15 mouse cellular contexts compared by ENCODE assay signal in genomic region chr2:116010469-116010868, GRCm38 (mm10). TPM values are rescaled to one million over a fixed set of nuclear protein-coding genes. Genes with fewer than 3 reads are reported as not detected.
A peak's percentile ranks its signal among the peaks of the same experiment; 100 is the strongest.
DNase-seq lines count a peak whose midpoint lies in the region; ATAC-seq and TF ChIP-seq lines count a peak whose summit lies in the region.
"Had no signal": no experiment of that assay in that cellular context is flagged by ENCODE, and none has a peak within 500 bp of the region (broad histone marks: within the 10 kb centered on the region; RNA-seq: fewer than 3 reads in every experiment).

No protein-coding gene starts in this region.

- TF ChIP-seq CTCF in heart, adult 2 months (IDR thresholded peaks at IDR 0.05), result no peak
- TF ChIP-seq CTCF in layer of hippocampus, adult 2 months (conservative IDR thresholded peaks at IDR 0.05), result no peak

- peaks cover 2% of the 10 kb centered on the region; the same call in 1 of the 2 replicates for H3K4me1 ChIP-seq in heart, adult 2 months (ENCODE audit: control insufficient read depth, insufficient read depth, low read length)
- peaks cover 26% of the 10 kb centered on the region for H3K4me1 ChIP-seq in hindbrain, embryonic 15.5 days (replicated peaks)
- H3K4me1 ChIP-seq in hindbrain, embryonic 16.5 days (ENCODE audit: control insufficient read depth, insufficient read depth, low read depth, low read length), result peaks cover 14% of the 10 kb centered on the region

- H3K4me3 ChIP-seq in heart, adult 2 months, result no peak overlapping the region
- no peak overlapping the region for H3K4me3 ChIP-seq in hindbrain, embryonic 15.5 days
- H3K4me3 ChIP-seq in hindbrain, embryonic 16.5 days (ENCODE audit: low read length), result no peak overlapping the region
- no peak overlapping the region for H3K4me3 ChIP-seq in layer of hippocampus, adult 2 months
- H3K4me3 ChIP-seq: erythroblast, embryonic 14.5 days; limb, embryonic 10.5 days had no signal

- intact Hi-C loops in heart, adult 2 months (cut with DNase I), result no loop called here

- no peak for TF ChIP-seq EP300 in heart, adult 2 months (IDR thresholded peaks at IDR 0.05; ENCODE audit: insufficient read depth, low read depth, low read length)

- H3K36me3 ChIP-seq in heart, adult 2 months (ENCODE audit: control insufficient read depth, insufficient read depth, low read length), result peaks cover 5% of the 10 kb centered on the region; the same call in 1 of the 2 replicates
- H3K36me3 ChIP-seq in hindbrain, embryonic 15.5 days, result no peaks in the 10 kb centered on the region
- no peaks in the 10 kb centered on the region for H3K36me3 ChIP-seq in hindbrain, embryonic 16.5 days (ENCODE audit: control insufficient read depth, insufficient read depth, low read length)

- no peaks in the 10 kb centered on the region for H3K79me2 ChIP-seq in heart, adult 2 months (replicated peaks; ENCODE audit: control insufficient read depth, insufficient read depth, low read length)

- H3K27me3 ChIP-seq in heart, adult 2 months (ENCODE audit: control insufficient read depth, insufficient read depth, low read length), result no peaks in the 10 kb centered on the region
- H3K27me3 ChIP-seq in hindbrain, embryonic 15.5 days, result no peaks in the 10 kb centered on the region
- no peaks in the 10 kb centered on the region for H3K27me3 ChIP-seq in hindbrain, embryonic 16.5 days (replicated peaks; ENCODE audit: control insufficient read depth, insufficient read depth, low read length)

- DNase-seq in heart, adult 2 months, result no peak
- no peak for DNase-seq in heart, adult 9 months (ENCODE audit: low spot score in 2 of 2)
- DNase-seq in embryo, embryonic 10.5 days (ENCODE audit: low spot score), result peak; percentile 54
- DNase-seq in mesoderm, embryonic 11.5 days (ENCODE audit: low read depth, low spot score), result peak; percentile 41
- no peak for DNase-seq in thymus, postnatal 0 days (ENCODE audit: low spot score)
- no peak for DNase-seq in layer of hippocampus, adult 2 months (ENCODE audit: low spot score in 2 of 2)
- DNase-seq: adrenal gland, postnatal 14 days; cerebellum, postnatal 36 days; kidney, adult 9 months; lung, postnatal 36 days had no signal

- H3K9ac ChIP-seq in heart, adult 2 months (ENCODE audit: low read depth, low read length), result no peak overlapping the region
- H3K9ac ChIP-seq in hindbrain, embryonic 15.5 days, result no peak overlapping the region
- no peak overlapping the region for H3K9ac ChIP-seq in hindbrain, embryonic 16.5 days (ENCODE audit: low read depth, low read length)
- H3K9ac ChIP-seq: liver, embryonic 14.5 days had no signal

- peak overlapping the region; percentile 26 for H3K27ac ChIP-seq in heart, adult 2 months
- H3K27ac ChIP-seq in hindbrain, embryonic 15.5 days (replicated peaks), result 0 out of 2 replicates have a peak overlapping the region, but pooled peaks have one; percentile 1
- H3K27ac ChIP-seq in hindbrain, embryonic 16.5 days (ENCODE audit: low read depth, low read length), result no peak overlapping the region
- no peak overlapping the region for H3K27ac ChIP-seq in layer of hippocampus, adult 2 months
- H3K27ac ChIP-seq: limb, embryonic 10.5 days; liver, embryonic 14.5 days had no signal

- TF ChIP-seq POLR2A in heart, adult 2 months (IDR thresholded peaks at IDR 0.05; ENCODE audit: insufficient read depth, low read depth, low read length), result no peak

- no peak for ATAC-seq in hindbrain, embryonic 15.5 days (ENCODE audit: low FRiP score, low read depth)
- no peak for ATAC-seq in hindbrain, embryonic 16.5 days

- H3K9me3 ChIP-seq in hindbrain, embryonic 15.5 days, result no peaks in the 10 kb centered on the region
- no peaks in the 10 kb centered on the region for H3K9me3 ChIP-seq in hindbrain, embryonic 16.5 days (ENCODE audit: control insufficient read depth, low read length)
- H3K9me3 ChIP-seq: limb, embryonic 10.5 days had no signal

- no peak overlapping the region for H3K4me2 ChIP-seq in hindbrain, embryonic 15.5 days
- no peak overlapping the region for H3K4me2 ChIP-seq in hindbrain, embryonic 16.5 days (ENCODE audit: low read length)

- 50% methylated on average over 6 of the region's 6 CpGs for WGBS in heart, adult 2 months
- WGBS in hindbrain, embryonic 15.5 days, result 31% methylated on average over 6 of the region's 6 CpGs
- WGBS in hindbrain, embryonic 16.5 days, result 27% methylated on average over 6 of the region's 6 CpGs

RNA-seq across cellular contexts. Expression of gene Meis2, which starts 55.2 kb away (rescaled TPM):
- 10 to 100 TPM; 24.9 to 30.4 TPM for total RNA-seq in heart, adult 2 months (2021)
- polyA plus RNA-seq in heart, adult 2 months (2012; rRNA removed), result 16.9 and 22.4 TPM in 2 replicates
- 139 and 140 TPM in 2 replicates for polyA plus RNA-seq in hindbrain, embryonic 15.5 days (2015; fragmentation: Nextera tagmentation; extraction: Ambion mirVana)
- 128 and 131 TPM in 2 replicates for polyA plus RNA-seq in hindbrain, embryonic 16.5 days (2015; fragmentation: Nextera tagmentation; extraction: Ambion mirVana)
- polyA plus RNA-seq in thymus, postnatal 0 days (2015; fragmentation: Nextera tagmentation; extraction: Ambion mirVana), result 8.2 TPM in 2 replicates
- 10 to 100 TPM; 43.2 to 45.9 TPM for total RNA-seq in layer of hippocampus, adult 2 months (2021)
- polyA plus RNA-seq: erythroblast, embryonic 14.5 days had no signal

Comparison
In these comparisons a context has a peak if more than half of its experiments do, and no peak if none do; other contexts are left out.
1. H3K27ac ChIP-seq: peak in heart, adult 2 months (single experiment) and hindbrain, embryonic 15.5 days (single experiment); none in hindbrain, embryonic 16.5 days (single experiment) and layer of hippocampus, adult 2 months (single experiment).
2. DNase-seq: peak in embryo, embryonic 10.5 days (single experiment) and mesoderm, embryonic 11.5 days (single experiment); none in heart, adult 2 months (0 of 2), heart, adult 9 months (0 of 2), thymus, postnatal 0 days (single experiment) and layer of hippocampus, adult 2 months (0 of 2).